Mouse (Mus musculus): ENCODE results near the gene Vps4a.
"Not testable (repeated sequence)": the region's sequence is repeated elsewhere in the genome, so short reads cannot be mapped to it uniquely, and the experiment has no call there.

The Vps4a gene

GRCm38 (mm10) chr8:107030650-107031576 is at the start of gene Vps4a:
Gene Vps4a (plus strand): TSS chr8:107031222.
- peak; percentile 95 for DNase-seq (ENCODE audit: low read depth, low spot score)
- Histone ChIP-seq H3K36me3 (ENCODE audit: control insufficient read depth, insufficient read depth, low read length, poor library complexity, severe bottlenecking) (no peaks in the 10 kb centered on the region), H3K27me3 (ENCODE audit: control insufficient read depth, insufficient read depth, low read length, poor library complexity, severe bottlenecking) (no peaks in the 10 kb centered on the region)

GRCm38 (mm10) chr8:106985404-106985821 is 45.6 kb upstream of the Vps4a start:
- DNase-seq (ENCODE audit: low read depth, low spot score): no peak
- H3K27me3 ChIP-seq (ENCODE audit: control insufficient read depth, insufficient read depth, low read length, poor library complexity, severe bottlenecking): no peaks in the 10 kb centered on the region
- no peaks in the 10 kb centered on the region; the same call in 1 of the 2 replicates for H3K36me3 ChIP-seq (ENCODE audit: control insufficient read depth, insufficient read depth, low read length, poor library complexity, severe bottlenecking)

GRCm38 (mm10) chr8:106985951-106986350 is 45.1 kb upstream of the Vps4a start:
- Histone ChIP-seq H3K27me3 (ENCODE audit: control insufficient read depth, insufficient read depth, low read length, poor library complexity, severe bottlenecking) (no peaks in the 10 kb centered on the region), H3K36me3 (ENCODE audit: control insufficient read depth, insufficient read depth, low read length, poor library complexity, severe bottlenecking) (no peaks in the 10 kb centered on the region; the same call in 1 of the 2 replicates)
- DNase-seq (ENCODE audit: low read depth, low spot score): no peak

GRCm38 (mm10) chr8:106987557-106987956 is 43.5 kb upstream of the Vps4a start:
- Histone ChIP-seq H3K27me3 (ENCODE audit: control insufficient read depth, insufficient read depth, low read length, poor library complexity, severe bottlenecking) (no peaks in the 10 kb centered on the region), H3K36me3 (ENCODE audit: control insufficient read depth, insufficient read depth, low read length, poor library complexity, severe bottlenecking) (no peaks in the 10 kb centered on the region; the same call in 1 of the 2 replicates)
- no peak for DNase-seq (ENCODE audit: low read depth, low spot score)

GRCm38 (mm10) chr8:106991393-106991792 is 39.6 kb upstream of the Vps4a start:
- H3K36me3 ChIP-seq (ENCODE audit: control insufficient read depth, insufficient read depth, low read length, poor library complexity, severe bottlenecking): no peaks in the 10 kb centered on the region; the same call in 1 of the 2 replicates
- DNase-seq (ENCODE audit: low read depth, low spot score): no peak

GRCm38 (mm10) chr8:106996339-106996738 is 34.7 kb upstream of the Vps4a start:
- DNase-seq (ENCODE audit: low read depth, low spot score): peak; percentile 27
- H3K27me3 ChIP-seq (ENCODE audit: control insufficient read depth, insufficient read depth, low read length, poor library complexity, severe bottlenecking); H3K36me3 ChIP-seq (ENCODE audit: control insufficient read depth, insufficient read depth, low read length, poor library complexity, severe bottlenecking): not testable (repeated sequence)

More at GRCm38 (mm10) chr8:106991393-106991792, 39.6 kb upstream of the Vps4a start:
- no peaks in the 10 kb centered on the region for H3K27me3 ChIP-seq (ENCODE audit: control insufficient read depth, insufficient read depth, low read length, poor library complexity, severe bottlenecking)

- no peaks in the 10 kb centered on the region for H3K27me3 ChIP-seq (ENCODE audit: control insufficient read depth, insufficient read depth, low read length, poor library complexity, severe bottlenecking)
- DNase-seq (ENCODE audit: low read depth, low spot score): no peak
- H3K36me3 ChIP-seq (ENCODE audit: control insufficient read depth, insufficient read depth, low read length, poor library complexity, severe bottlenecking): no peaks in the 10 kb centered on the region
These were observed 33.6 kb upstream of the Vps4a start for GRCm38 (mm10) chr8:106997416-106997815.

- H3K36me3 ChIP-seq (ENCODE audit: control insufficient read depth, insufficient read depth, low read length, poor library complexity, severe bottlenecking): no peaks in the 10 kb centered on the region
- no peak for DNase-seq (ENCODE audit: low read depth, low spot score)
- H3K27me3 ChIP-seq (ENCODE audit: control insufficient read depth, insufficient read depth, low read length, poor library complexity, severe bottlenecking): no peaks in the 10 kb centered on the region
These were observed 32.0 kb upstream of the Vps4a start for GRCm38 (mm10) chr8:106999068-106999467.

- Histone ChIP-seq H3K36me3 (ENCODE audit: control insufficient read depth, insufficient read depth, low read length, poor library complexity, severe bottlenecking) (no peaks in the 10 kb centered on the region), H3K27me3 (ENCODE audit: control insufficient read depth, insufficient read depth, low read length, poor library complexity, severe bottlenecking) (no peaks in the 10 kb centered on the region)
- DNase-seq (ENCODE audit: low read depth, low spot score): peak; percentile 91
These were observed 28.5 kb upstream of the Vps4a start for GRCm38 (mm10) chr8:107002532-107002931.

- DNase-seq (ENCODE audit: low read depth, low spot score): no peak
- H3K36me3 ChIP-seq (ENCODE audit: control insufficient read depth, insufficient read depth, low read length, poor library complexity, severe bottlenecking): 0 out of 2 replicates have a peak, but pooled peaks cover 1% of the 10 kb centered on the region
- H3K27me3 ChIP-seq (ENCODE audit: control insufficient read depth, insufficient read depth, low read length, poor library complexity, severe bottlenecking): no peaks in the 10 kb centered on the region
These were observed 23.2 kb upstream of the Vps4a start for GRCm38 (mm10) chr8:107007795-107008194.

- 0 out of 2 replicates have a peak, but pooled peaks cover 1% of the 10 kb centered on the region for H3K36me3 ChIP-seq (ENCODE audit: control insufficient read depth, insufficient read depth, low read length, poor library complexity, severe bottlenecking)
- no peaks in the 10 kb centered on the region for H3K27me3 ChIP-seq (ENCODE audit: control insufficient read depth, insufficient read depth, low read length, poor library complexity, severe bottlenecking)
- no peak for DNase-seq (ENCODE audit: low read depth, low spot score)
These were observed 18.4 kb upstream of the Vps4a start for GRCm38 (mm10) chr8:107012666-107013065.

- no peaks in the 10 kb centered on the region for H3K36me3 ChIP-seq (ENCODE audit: control insufficient read depth, insufficient read depth, low read length, poor library complexity, severe bottlenecking)
- no peak for DNase-seq (ENCODE audit: low read depth, low spot score)
These were observed 16.1 kb upstream of the Vps4a start for GRCm38 (mm10) chr8:107014915-107015314.

GRCm38 (mm10) chr8:107023479-107023878 is 7.5 kb upstream of the Vps4a start:
- DNase-seq (ENCODE audit: low read depth, low spot score): no peak
- no peaks in the 10 kb centered on the region for H3K36me3 ChIP-seq (ENCODE audit: control insufficient read depth, insufficient read depth, low read length, poor library complexity, severe bottlenecking)
- no peaks in the 10 kb centered on the region for H3K27me3 ChIP-seq (ENCODE audit: control insufficient read depth, insufficient read depth, low read length, poor library complexity, severe bottlenecking)

More at GRCm38 (mm10) chr8:107014915-107015314, 16.1 kb upstream of the Vps4a start:
- no peaks in the 10 kb centered on the region for H3K27me3 ChIP-seq (ENCODE audit: control insufficient read depth, insufficient read depth, low read length, poor library complexity, severe bottlenecking)

GRCm38 (mm10) chr8:107029310-107029709 is 1.7 kb upstream of the Vps4a start:
- Histone ChIP-seq H3K36me3 (ENCODE audit: control insufficient read depth, insufficient read depth, low read length, poor library complexity, severe bottlenecking) (no peaks in the 10 kb centered on the region), H3K27me3 (ENCODE audit: control insufficient read depth, insufficient read depth, low read length, poor library complexity, severe bottlenecking) (no peaks in the 10 kb centered on the region)
- DNase-seq (ENCODE audit: low read depth, low spot score): no peak

GRCm38 (mm10) chr8:107030058-107030457 is 964 bp upstream of the Vps4a start:
- Histone ChIP-seq H3K27me3 (ENCODE audit: control insufficient read depth, insufficient read depth, low read length, poor library complexity, severe bottlenecking) (no peaks in the 10 kb centered on the region), H3K36me3 (ENCODE audit: control insufficient read depth, insufficient read depth, low read length, poor library complexity, severe bottlenecking) (no peaks in the 10 kb centered on the region)
- DNase-seq (ENCODE audit: low read depth, low spot score): peak; percentile 62
